Mouse (Mus musculus): ENCODE results near the gene Tmem179b. TPM values are rescaled to one million over a fixed set of nuclear protein-coding genes. Genes with fewer than 3 reads are reported as not detected.

The Tmem179b gene
- polyA plus RNA-seq, 1 experiment = not detected

DNA sequence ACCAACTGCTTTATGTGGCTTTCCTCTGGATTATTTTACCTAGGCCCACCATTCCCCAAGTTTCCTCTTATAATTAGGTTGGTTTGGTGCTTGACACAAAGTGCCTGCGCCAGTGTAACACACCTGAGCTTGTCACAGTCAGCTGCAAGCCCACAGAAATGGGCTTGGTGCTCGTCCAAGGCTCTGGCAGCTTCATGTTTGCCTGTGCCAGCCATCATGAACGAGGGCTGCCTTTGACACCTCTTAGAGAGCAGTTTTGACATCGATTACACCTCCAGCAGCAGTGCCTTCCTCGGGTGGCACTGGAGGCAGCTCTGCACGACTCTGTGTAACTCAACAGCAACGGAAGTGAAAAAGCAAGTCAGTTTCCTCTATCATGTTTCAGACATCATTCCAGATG lies 15.9 kb upstream of the Tmem179b start:
- TF ChIP-seq CTCF (IDR thresholded peaks at IDR 0.05; ENCODE audit: insufficient read depth, low read depth, low read length) (no peak), POLR2A (IDR thresholded peaks at IDR 0.05; ENCODE audit: insufficient read depth, low read depth, low read length) (no peak)
- Histone ChIP-seq H3K4me1 (ENCODE audit: control insufficient read depth, insufficient read depth, low read length) (no peaks in the 10 kb centered on the region), H3K4me3 (ENCODE audit: insufficient read depth, low read depth, low read length) (no peak overlapping the region), H3K27ac (ENCODE audit: insufficient read depth, low read depth, low read length) (no peak overlapping the region)
- whole genome bisulfite sequencing = 73% methylated on average over 7 of the region's 7 CpGs

DNA sequence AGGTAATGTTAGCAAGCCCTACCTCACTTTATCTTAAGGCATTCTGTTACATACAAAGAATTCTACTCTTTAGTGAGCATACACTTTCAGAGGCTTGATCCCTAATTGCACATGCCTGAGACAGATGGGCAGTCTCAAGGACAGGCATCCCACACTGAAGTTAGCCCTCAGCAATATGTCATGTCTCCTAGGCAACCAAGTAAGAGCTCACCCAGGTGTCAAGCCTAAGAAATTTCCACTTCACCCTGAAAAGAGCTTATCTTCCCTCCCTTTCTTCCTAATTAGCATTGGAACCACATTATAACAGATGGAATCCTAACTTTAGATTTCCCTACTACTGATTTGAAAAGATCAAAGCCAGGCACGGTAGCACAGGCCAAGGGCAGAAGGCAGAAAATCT lies 14.9 kb upstream of the Tmem179b start:
- Histone ChIP-seq H3K4me1 (ENCODE audit: control insufficient read depth, insufficient read depth, low read length) (no peaks in the 10 kb centered on the region), H3K4me3 (ENCODE audit: insufficient read depth, low read depth, low read length) (no peak overlapping the region), H3K27ac (ENCODE audit: insufficient read depth, low read depth, low read length) (no peak overlapping the region)
- 38% methylated on average over 1 of the region's 1 CpGs for WGBS
- TF ChIP-seq POLR2A (IDR thresholded peaks at IDR 0.05; ENCODE audit: insufficient read depth, low read depth, low read length) (no peak), CTCF (IDR thresholded peaks at IDR 0.05; ENCODE audit: insufficient read depth, low read depth, low read length) (no peak)

GRCm38 (mm10) chr19:8788521-8788920 lies 14.3 kb upstream of the Tmem179b start:
- no peak overlapping the region for H3K27ac ChIP-seq (ENCODE audit: insufficient read depth, low read depth, low read length)
- no peak for TF ChIP-seq POLR2A (IDR thresholded peaks at IDR 0.05; ENCODE audit: insufficient read depth, low read depth, low read length)
- no peak for TF ChIP-seq CTCF (IDR thresholded peaks at IDR 0.05; ENCODE audit: insufficient read depth, low read depth, low read length)
- H3K4me3 ChIP-seq (ENCODE audit: insufficient read depth, low read depth, low read length) = no peak overlapping the region
- no peaks in the 10 kb centered on the region for H3K4me1 ChIP-seq (ENCODE audit: control insufficient read depth, insufficient read depth, low read length)
- WGBS = 33% methylated on average over 3 of the region's 3 CpGs

- no peak within 1 kb of the TSS for H3K27ac ChIP-seq (ENCODE audit: insufficient read depth, low read depth, low read length)
- WGBS = under 1% methylated on average over 32 of the region's 32 CpGs
- H3K4me1 ChIP-seq (ENCODE audit: control insufficient read depth, insufficient read depth, low read length) = no peaks in the 10 kb centered on the region
- peak within 1 kb of the TSS; percentile 80 for H3K4me3 ChIP-seq (ENCODE audit: insufficient read depth, low read depth, low read length)
- no peak for TF ChIP-seq CTCF (IDR thresholded peaks at IDR 0.05; ENCODE audit: insufficient read depth, low read depth, low read length)
- TF ChIP-seq POLR2A (IDR thresholded peaks at IDR 0.05; ENCODE audit: insufficient read depth, low read depth, low read length) = no peak
Measured at GRCm38 (mm10) chr19:8786008-8786781, 11.9 kb upstream of the Tmem179b start, which contains the start of gene Taf6l. Taf6l (minus strand) TSS chr19:8786417.

- Histone ChIP-seq H3K27ac (ENCODE audit: insufficient read depth, low read depth, low read length) (peak overlapping the region; percentile 88), H3K4me1 (ENCODE audit: control insufficient read depth, insufficient read depth, low read length) (peaks cover 16% of the 10 kb centered on the region), H3K4me3 (ENCODE audit: insufficient read depth, low read depth, low read length) (peak overlapping the region; percentile 91)
- TF ChIP-seq CTCF (IDR thresholded peaks at IDR 0.05; ENCODE audit: insufficient read depth, low read depth, low read length) = no peak
- no peak for TF ChIP-seq POLR2A (IDR thresholded peaks at IDR 0.05; ENCODE audit: insufficient read depth, low read depth, low read length)
- 3% methylated on average over 20 of the region's 20 CpGs for WGBS
Measured at GRCm38 (mm10) chr19:8774951-8775421, 719 bp upstream of the Tmem179b start.

GRCm38 (mm10) chr19:8773409-8773808 lies 858 bp downstream of the Tmem179b start:
- TF ChIP-seq POLR2A (IDR thresholded peaks at IDR 0.05; ENCODE audit: insufficient read depth, low read depth, low read length) = no peak
- TF ChIP-seq CTCF (IDR thresholded peaks at IDR 0.05; ENCODE audit: insufficient read depth, low read depth, low read length) = no peak
- Histone ChIP-seq H3K4me3 (ENCODE audit: insufficient read depth, low read depth, low read length) (no peak overlapping the region), H3K4me1 (ENCODE audit: control insufficient read depth, insufficient read depth, low read length) (peaks cover 16% of the 10 kb centered on the region), H3K27ac (ENCODE audit: insufficient read depth, low read depth, low read length) (no peak overlapping the region)
- WGBS = 60% methylated on average over 6 of the region's 6 CpGs

- Histone ChIP-seq H3K4me1 (ENCODE audit: control insufficient read depth, insufficient read depth, low read length) (peaks cover 16% of the 10 kb centered on the region), H3K4me3 (ENCODE audit: insufficient read depth, low read depth, low read length) (no peak overlapping the region), H3K27ac (ENCODE audit: insufficient read depth, low read depth, low read length) (no peak overlapping the region)
- TF ChIP-seq POLR2A (IDR thresholded peaks at IDR 0.05; ENCODE audit: insufficient read depth, low read depth, low read length) (no peak), CTCF (IDR thresholded peaks at IDR 0.05; ENCODE audit: insufficient read depth, low read depth, low read length) (no peak)
- 77% methylated on average over 5 of the region's 5 CpGs for WGBS
Measured at GRCm38 (mm10) chr19:8772996-8773395, 1.3 kb downstream of the Tmem179b start.

GRCm38 (mm10) chr19:8770567-8771270 lies 3.5 kb downstream of the Tmem179b start, which contains the start of gene Tmem223:
Tmem223 (plus strand) TSS chr19:8770996.
- Histone ChIP-seq H3K4me1 (ENCODE audit: control insufficient read depth, insufficient read depth, low read length) (peaks cover 16% of the 10 kb centered on the region), H3K27ac (ENCODE audit: insufficient read depth, low read depth, low read length) (peak within 1 kb of the TSS; percentile 71), H3K4me3 (ENCODE audit: insufficient read depth, low read depth, low read length) (peak within 1 kb of the TSS; percentile 69)
- WGBS = 17% methylated on average over 29 of the region's 29 CpGs
- TF ChIP-seq POLR2A (IDR thresholded peaks at IDR 0.05; ENCODE audit: insufficient read depth, low read depth, low read length) (peak; percentile 86), CTCF (IDR thresholded peaks at IDR 0.05; ENCODE audit: insufficient read depth, low read depth, low read length) (no peak)

DNA sequence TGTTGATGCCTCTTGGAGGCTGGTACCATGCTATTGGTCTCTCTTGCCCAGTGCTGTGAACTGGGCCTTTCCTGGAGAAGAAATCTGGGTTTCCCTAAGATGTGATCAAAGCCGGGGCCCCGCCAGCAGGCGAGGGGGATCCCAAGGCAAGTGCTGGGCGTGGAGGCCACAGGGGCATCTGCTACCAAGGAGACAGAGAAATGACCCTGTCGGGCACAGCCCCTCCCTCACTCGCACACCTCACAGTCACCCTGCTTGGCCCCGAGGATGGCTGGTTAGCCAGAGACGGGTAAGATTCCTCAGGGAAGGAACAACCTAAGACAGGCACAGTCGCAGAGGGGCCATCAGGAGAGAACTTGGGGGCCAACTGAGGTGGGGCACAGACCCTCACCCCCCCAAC lies 8.7 kb downstream of the Tmem179b start:
- WGBS = 97% methylated on average over 9 of the region's 9 CpGs
- peaks cover 3% of the 10 kb centered on the region for H3K4me1 ChIP-seq (ENCODE audit: control insufficient read depth, insufficient read depth, low read length)
- TF ChIP-seq POLR2A (IDR thresholded peaks at IDR 0.05; ENCODE audit: insufficient read depth, low read depth, low read length) (no peak), CTCF (IDR thresholded peaks at IDR 0.05; ENCODE audit: insufficient read depth, low read depth, low read length) (no peak)
- H3K4me3 ChIP-seq (ENCODE audit: insufficient read depth, low read depth, low read length) = no peak overlapping the region
- no peak overlapping the region for H3K27ac ChIP-seq (ENCODE audit: insufficient read depth, low read depth, low read length)
